Mouse (Mus musculus) liver, postnatal 0 days (tissue): Measurements from ENCODE around the gene Ccdc62.

Experiments
- CTCF ChIP-seq: sonication (generic); IDR thresholded peaks from 2 replicates; pipeline ENCODE4 v1.5.1; 2016; ENCODE audit warnings: antibody characterized with exemption, low read depth
- EP300 ChIP-seq: IDR thresholded peaks from 2 replicates; pipeline ENCODE4 v1.6.1; 2016; ENCODE audit warnings: antibody characterized with exemption, low read depth, mild to moderate bottlenecking

- TF ChIP-seq EP300 (no peak), CTCF (no peak)
These were observed 36.3 kb downstream of the Ccdc62 start for GRCm38 (mm10) chr5:123966759-123967158.
